Mouse (Mus musculus) liver, postnatal 0 days (tissue): ENCODE results near the gene Cyp2u1. TPM values are rescaled to one million over a fixed set of nuclear protein-coding genes. Genes with fewer than 3 reads are reported as not detected.

Source experiments
- ATAC-seq: fragments of 200-750 bp; cut with Nextera tagmentation; 2 replicates; pipeline ENCODE4 v1.8.0; 2017; ENCODE audit warnings: mild to moderate bottlenecking, moderate library complexity
- DNase-seq: peaks from one replicate; pipeline ENCODE4 v3.0.0-alpha.2; 2016
- H3K27ac ChIP-seq: fragments of 300-500 bp; sonication (generic); 2 replicates; pipeline ENCODE4 v1.5.1; 2014; ENCODE audit warnings: antibody characterized with exemption, moderate library complexity, mild to moderate bottlenecking, low read depth
- H3K27me3 ChIP-seq: fragments of 300-500 bp; sonication (generic); 2 replicates; pipeline ENCODE4 v1.6.1; 2014; ENCODE audit warnings: low read length, control low read depth, mixed read lengths; ENCODE audit not compliant: insufficient read depth
- H3K36me3 ChIP-seq: fragments of 300-500 bp; sonication (generic); replicated peaks from 2 replicates; pipeline ENCODE4 v1.6.1; 2014; ENCODE audit warnings: mild to moderate bottlenecking, control low read depth, low read length, moderate library complexity, mixed read lengths; ENCODE audit not compliant: insufficient read depth
- H3K4me1 ChIP-seq: fragments of 300-500 bp; sonication (generic); 2 replicates; pipeline ENCODE4 v1.6.1; 2014; ENCODE audit warnings: antibody characterized with exemption, mild to moderate bottlenecking, control low read depth; ENCODE audit not compliant: insufficient read depth
- H3K4me2 ChIP-seq: fragments of 300-500 bp; sonication (generic); 2 replicates; pipeline ENCODE4 v1.6.1; 2014; ENCODE audit warnings: low read depth, mild to moderate bottlenecking, low read length, moderate library complexity, mixed read lengths
- H3K4me3 ChIP-seq: fragments of 300-500 bp; sonication (generic); 2 replicates; pipeline ENCODE4 v1.5.1; 2014; ENCODE audit warnings: low read depth, low read length
- H3K9ac ChIP-seq: fragments of 300-500 bp; sonication (generic); replicated peaks from 2 replicates; pipeline ENCODE4 v1.6.1; 2014; ENCODE audit warnings: mild to moderate bottlenecking, moderate library complexity
- H3K9me3 ChIP-seq: fragments of 300-500 bp; sonication (generic); 2 replicates; pipeline ENCODE4 v1.6.1; 2016; ENCODE audit warnings: mild to moderate bottlenecking, control low read depth, low read length, mixed read lengths
- CTCF ChIP-seq: sonication (generic); IDR thresholded peaks from 2 replicates; pipeline ENCODE4 v1.5.1; 2016; ENCODE audit warnings: antibody characterized with exemption, low read depth
- EP300 ChIP-seq: IDR thresholded peaks from 2 replicates; pipeline ENCODE4 v1.6.1; 2016; ENCODE audit warnings: antibody characterized with exemption, low read depth, mild to moderate bottlenecking
- WGBS: fragments of 180-500 bp; shearing (Covaris S2); extraction: QIAGEN DNeasy Blood & Tissue Kit; methylation state at CpG from one replicate; pipeline ENCODE4 v1.1.7; 2014; ENCODE audit not compliant: insufficient replicate concordance; 5-methylcytosine and 5-hydroxymethylcytosine counted together
- polyA plus RNA-seq: library from polyadenylated mRNA; unstranded; fragments of >200 nt; fragmentation: Nextera tagmentation; extraction: Ambion mirVana; gene quantifications from 2 replicates; pipeline ENCODE4 v1.2.1, GENCODE M21; 2015

Cyp2u1 gene
- polyA plus RNA-seq, 1 experiment from 2014 or later: 1.4 TPM

- Histone ChIP-seq H3K36me3 (peaks cover 3% of the 10 kb centered on the region; the same call in 1 of the 2 replicates), H3K9me3 (no peaks in the 10 kb centered on the region), H3K4me3 (no peak overlapping the region), H3K4me2 (0 out of 2 replicates have a peak overlapping the region, but pooled peaks have one; percentile 7), H3K27ac (peak overlapping the region; percentile 92), H3K9ac (no peak overlapping the region), H3K27me3 (no peaks in the 10 kb centered on the region), H3K4me1 (peaks cover 19% of the 10 kb centered on the region)
- DNase-seq (no peak), ATAC-seq (no peak)
- TF ChIP-seq CTCF (no peak), EP300 (no peak)
- WGBS: 63% methylated on average over 3 of the region's 3 CpGs
Observed at GRCm38 (mm10) chr3:131266366-131267050, 36.5 kb downstream of the Cyp2u1 start.

DNA sequence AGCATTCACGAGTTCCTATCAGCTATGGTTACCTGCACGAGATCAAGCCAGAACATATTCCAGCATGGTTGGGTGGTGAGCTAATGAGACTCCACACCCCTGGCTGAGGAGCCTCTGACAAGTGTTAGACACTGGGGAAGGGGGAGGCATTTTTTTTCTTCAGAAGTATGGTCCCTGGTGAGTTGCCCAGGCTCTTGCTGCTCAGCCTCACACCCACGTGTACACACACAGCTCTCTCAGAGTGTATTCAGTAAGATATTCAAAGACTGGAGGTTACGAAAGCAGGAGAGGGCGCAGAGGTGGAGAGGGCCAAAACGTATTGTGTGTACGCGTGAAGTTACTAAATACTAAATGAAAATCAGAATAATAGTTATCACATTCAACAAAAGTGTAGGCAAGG is 37.5 kb downstream of the Cyp2u1 start:
- Histone ChIP-seq H3K36me3 (peaks cover 3% of the 10 kb centered on the region; the same call in 1 of the 2 replicates), H3K27me3 (no peaks in the 10 kb centered on the region), H3K4me1 (peaks cover 14% of the 10 kb centered on the region), H3K9ac (no peak overlapping the region; the same call in 1 of the 2 replicates), H3K4me2 (no peak overlapping the region), H3K27ac (peak overlapping the region; percentile 92), H3K9me3 (no peaks in the 10 kb centered on the region), H3K4me3 (no peak overlapping the region)
- TF ChIP-seq CTCF: no peak
- TF ChIP-seq EP300: no peak
- 59% methylated on average over 8 of the region's 8 CpGs for WGBS
- ATAC-seq: no peak
- DNase-seq: no peak

DNA sequence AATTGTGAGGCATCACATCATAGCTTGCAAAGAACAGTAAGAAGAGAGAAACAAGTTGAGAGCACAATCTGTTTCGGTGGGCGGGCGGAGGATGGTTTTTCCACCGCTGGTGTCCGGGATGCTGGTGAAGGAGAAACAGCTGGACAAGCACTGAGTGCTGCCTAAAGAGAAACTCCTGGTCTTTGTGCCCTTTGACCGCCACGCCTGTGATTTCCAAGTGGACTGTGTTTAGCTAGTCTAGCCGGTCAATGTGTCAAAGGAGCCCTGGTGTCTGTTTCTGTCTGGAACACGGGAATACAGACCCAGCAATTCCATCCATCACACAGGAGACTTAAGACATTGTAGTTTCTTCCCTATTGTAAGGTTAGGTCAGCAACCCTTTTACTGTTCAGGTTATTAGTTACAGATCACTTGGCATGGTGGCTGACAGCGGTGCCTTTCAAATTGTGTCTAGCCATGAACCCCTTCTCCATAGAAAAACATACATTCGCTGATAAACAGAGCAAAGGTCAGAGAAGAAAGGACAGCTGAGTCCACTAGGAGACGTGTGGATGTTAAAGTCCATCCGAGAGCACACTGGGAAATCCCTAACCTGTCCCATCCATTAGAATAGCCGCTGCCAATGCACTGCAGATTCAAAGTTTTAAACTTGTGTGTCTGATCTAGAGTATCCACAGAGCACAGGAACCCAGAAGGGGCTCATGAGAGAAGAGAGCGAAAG is 39.1 kb downstream of the Cyp2u1 start:
- Histone ChIP-seq H3K9ac (no peak overlapping the region), H3K36me3 (peaks cover 3% of the 10 kb centered on the region; the same call in 1 of the 2 replicates), H3K4me2 (peak overlapping the region; percentile 33; the same call in 1 of the 2 replicates), H3K27ac (peak overlapping the region; percentile 92), H3K27me3 (no peaks in the 10 kb centered on the region), H3K4me1 (peaks cover 5% of the 10 kb centered on the region), H3K4me3 (no peak overlapping the region), H3K9me3 (no peaks in the 10 kb centered on the region)
- no peak for TF ChIP-seq CTCF
- peak; percentile 53 for TF ChIP-seq EP300
- ATAC-seq (peak; percentile 93), DNase-seq (peak; percentile 69)
- 64% methylated on average over 15 of the region's 15 CpGs for WGBS

DNA sequence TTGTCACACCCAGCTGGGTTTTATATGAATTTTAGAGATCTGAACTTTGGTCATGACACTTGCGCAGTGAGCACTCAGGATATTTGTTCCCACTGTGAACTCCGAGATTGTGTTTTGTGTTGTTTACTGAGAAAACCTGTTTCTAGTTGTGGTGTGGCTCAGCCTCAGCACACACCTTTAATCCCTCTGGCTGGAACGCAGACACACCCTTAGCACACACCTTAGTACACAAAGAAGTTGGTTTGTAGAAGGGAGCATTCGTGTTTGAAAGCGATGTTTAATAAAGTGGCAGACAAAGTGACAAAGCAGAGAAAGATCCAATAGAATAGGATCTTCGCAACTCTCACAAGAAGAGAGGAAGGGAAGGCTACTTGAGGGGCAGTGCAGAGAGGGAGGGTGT is 42.6 kb downstream of the Cyp2u1 start:
- H3K4me1 ChIP-seq: no peaks in the 10 kb centered on the region; the same call in 1 of the 2 replicates
- H3K9ac ChIP-seq: no peak overlapping the region
- no peaks in the 10 kb centered on the region for H3K27me3 ChIP-seq
- no peak overlapping the region for H3K27ac ChIP-seq
- DNase-seq: no peak
- no peak overlapping the region for H3K4me2 ChIP-seq
- WGBS: 89% methylated on average over 6 of the region's 6 CpGs
- TF ChIP-seq EP300 (no peak), CTCF (no peak)
- no peaks in the 10 kb centered on the region for H3K9me3 ChIP-seq
- H3K36me3 ChIP-seq: 0 out of 2 replicates have a peak, but pooled peaks cover 7% of the 10 kb centered on the region
- ATAC-seq: no peak
- H3K4me3 ChIP-seq: no peak overlapping the region

GRCm38 (mm10) chr3:131259392-131259965 is 43.5 kb downstream of the Cyp2u1 start:
- DNase-seq: no peak
- Histone ChIP-seq H3K27me3 (no peaks in the 10 kb centered on the region), H3K4me3 (no peak overlapping the region), H3K36me3 (0 out of 2 replicates have a peak, but pooled peaks cover 7% of the 10 kb centered on the region), H3K4me2 (no peak overlapping the region), H3K4me1 (no peaks in the 10 kb centered on the region), H3K9ac (no peak overlapping the region), H3K27ac (no peak overlapping the region), H3K9me3 (no peaks in the 10 kb centered on the region)
- TF ChIP-seq EP300 (no peak), CTCF (no peak)
- no peak for ATAC-seq
- 81% methylated on average over 9 of the region's 9 CpGs for WGBS

DNA sequence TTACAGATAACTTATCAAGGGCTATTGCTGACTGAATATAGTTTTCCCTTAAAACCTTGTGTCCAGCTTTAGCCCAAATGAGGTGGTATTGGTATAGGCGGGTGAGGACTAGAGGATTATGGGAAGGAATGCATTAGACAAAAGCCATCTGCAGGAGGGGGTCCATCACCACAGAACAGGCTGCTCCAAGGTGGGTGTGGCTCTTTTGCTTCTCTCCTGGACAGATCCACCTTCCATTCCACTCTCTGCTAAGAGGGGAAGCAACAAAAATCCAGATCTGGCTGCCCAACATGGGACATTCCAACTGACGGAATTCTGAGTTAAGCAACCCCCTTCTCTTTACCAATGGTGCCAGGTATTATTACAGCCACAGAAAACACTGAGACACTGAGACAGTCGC is 44.1 kb downstream of the Cyp2u1 start:
- Histone ChIP-seq H3K9ac (no peak overlapping the region), H3K9me3 (no peaks in the 10 kb centered on the region), H3K4me1 (no peaks in the 10 kb centered on the region), H3K27me3 (no peaks in the 10 kb centered on the region), H3K36me3 (peaks cover 7% of the 10 kb centered on the region; the same call in 1 of the 2 replicates), H3K4me3 (no peak overlapping the region), H3K4me2 (no peak overlapping the region), H3K27ac (no peak overlapping the region)
- 79% methylated on average over 3 of the region's 3 CpGs for WGBS
- ATAC-seq (no peak), DNase-seq (no peak)
- TF ChIP-seq CTCF (no peak), EP300 (no peak)
